Mouse (Mus musculus) MEL-GATA-1-ER (cell line): ENCODE results near the gene Cnfn.

ENCODE experiments used
- DNase-seq: peaks from one replicate; pipeline ENCODE4 v3.0.0-alpha.2; 2012; ENCODE audit warnings: low read depth; ENCODE audit errors: extremely low read depth

Cnfn gene

DNA sequence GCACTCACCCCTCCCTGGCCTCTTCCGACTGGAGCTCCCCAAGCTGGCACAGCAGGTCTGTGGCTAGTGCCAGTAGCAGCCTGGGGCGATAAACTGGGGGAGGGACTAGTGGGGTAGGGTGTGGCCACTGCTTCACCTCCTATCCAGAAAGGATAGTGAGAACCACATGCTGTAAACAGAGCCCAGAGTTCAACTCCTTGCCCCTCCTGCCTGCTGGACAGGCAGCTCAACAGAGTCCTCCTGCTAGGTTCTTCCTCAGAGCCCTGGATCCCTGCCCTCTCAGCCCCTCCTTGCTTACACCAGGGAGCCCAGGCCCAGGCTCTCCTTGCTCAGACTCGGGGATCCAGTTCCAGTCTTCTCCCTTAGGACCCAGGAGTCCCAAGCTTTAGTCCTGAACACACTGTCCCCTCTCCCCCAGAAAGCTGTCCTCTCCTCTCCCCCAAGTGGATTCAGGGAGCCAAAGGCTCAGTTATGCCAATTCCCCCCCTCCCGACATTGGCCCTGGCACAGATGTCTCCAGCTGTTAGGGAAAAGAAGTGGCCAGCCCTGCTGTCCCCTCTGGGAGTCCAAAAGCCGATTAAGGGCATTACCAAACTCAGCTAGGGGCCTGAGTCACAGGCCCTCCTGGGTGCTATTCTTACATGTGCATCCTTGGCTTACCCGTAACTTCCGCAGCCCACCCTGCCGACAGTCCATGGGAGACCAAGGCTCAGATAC lies 20.7 kb upstream of the Cnfn start:
- peak; percentile 70 for DNase-seq

DNA sequence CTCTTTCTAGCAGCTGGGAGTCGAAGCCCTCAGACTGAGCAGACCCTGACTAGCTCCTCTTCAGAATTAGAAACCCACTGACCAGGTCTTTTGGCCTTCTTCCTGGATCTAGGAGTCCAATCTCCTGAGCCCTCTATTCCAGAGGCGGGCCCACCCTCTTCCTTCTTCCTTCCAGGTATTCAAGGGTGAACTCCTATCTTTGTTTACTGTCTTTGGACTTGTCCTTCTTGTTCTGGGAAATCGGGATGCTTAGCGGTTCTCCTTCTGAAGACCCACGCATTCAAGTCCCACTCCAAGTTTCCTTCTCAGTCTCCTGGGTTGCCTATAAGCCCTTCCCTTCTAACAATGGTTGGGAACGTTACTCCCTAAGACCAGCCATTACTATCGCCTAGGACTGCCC lies 19.4 kb upstream of the Cnfn start:
- no peak for DNase-seq

DNA sequence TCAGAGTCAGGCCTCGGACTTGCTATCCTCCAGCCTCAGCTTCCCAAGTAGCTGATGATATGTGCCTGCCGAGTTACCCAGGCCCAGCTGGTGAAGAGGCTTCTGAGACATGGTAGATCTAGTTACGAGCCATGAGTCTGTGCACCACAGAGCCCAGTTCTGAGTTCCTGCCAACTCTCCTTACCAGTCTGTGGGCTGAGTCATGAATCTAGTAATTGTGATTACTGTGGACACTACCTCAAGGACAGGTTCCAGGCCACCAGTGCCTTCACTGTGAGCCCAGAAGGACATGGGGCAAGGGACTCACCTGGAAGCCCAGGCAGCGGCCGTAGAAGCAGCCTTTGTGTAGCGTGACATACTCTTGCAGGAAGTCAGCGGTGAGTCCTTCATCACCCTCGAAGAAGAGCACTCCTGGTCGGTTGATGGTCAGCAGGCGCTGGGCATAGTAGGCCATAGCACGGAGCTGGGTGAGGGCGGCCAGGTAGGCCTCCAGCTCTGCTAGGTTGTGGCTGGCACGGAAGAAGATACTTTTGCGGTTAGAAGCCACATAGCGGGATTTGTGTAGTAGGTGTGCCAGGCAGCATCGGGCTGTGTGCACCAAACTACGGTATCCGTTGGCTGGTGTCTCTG lies 18.4 kb upstream of the Cnfn start:
- no peak for DNase-seq

DNA sequence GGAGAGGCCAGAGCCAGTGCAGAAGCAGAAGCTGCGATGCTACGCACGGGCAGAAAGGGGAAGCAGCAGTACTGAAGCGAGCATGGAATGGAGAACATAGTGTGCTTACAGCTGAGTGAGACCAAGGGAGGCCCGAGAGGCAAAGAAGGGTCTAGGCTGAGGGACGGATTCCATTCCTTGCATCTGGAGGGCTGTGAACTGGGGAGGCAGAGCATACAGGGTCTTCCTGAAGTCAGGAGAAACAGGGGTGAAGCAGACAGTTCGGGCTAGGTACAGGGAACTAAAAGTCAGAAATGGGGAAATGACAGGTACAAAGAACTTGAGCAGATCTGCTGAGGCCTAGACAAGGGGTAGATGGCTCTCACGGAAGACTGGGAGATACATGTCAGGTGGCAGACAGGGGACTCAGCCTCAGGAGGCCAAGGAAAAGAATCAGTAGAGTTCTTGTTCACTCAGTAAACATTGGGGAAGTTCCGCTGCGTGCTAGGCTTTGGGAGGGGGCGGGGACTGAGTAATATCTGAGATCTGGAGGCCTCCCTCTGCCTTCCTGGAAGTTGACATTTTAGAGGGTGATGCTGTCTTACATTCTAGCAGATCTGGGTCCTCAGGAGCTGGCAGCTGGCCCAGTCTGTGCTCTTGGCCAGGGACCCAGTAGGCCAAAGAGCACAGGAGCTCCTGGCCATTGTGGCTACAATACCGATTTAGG lies 16.5 kb upstream of the Cnfn start:
- peak; percentile 82 for DNase-seq

DNA sequence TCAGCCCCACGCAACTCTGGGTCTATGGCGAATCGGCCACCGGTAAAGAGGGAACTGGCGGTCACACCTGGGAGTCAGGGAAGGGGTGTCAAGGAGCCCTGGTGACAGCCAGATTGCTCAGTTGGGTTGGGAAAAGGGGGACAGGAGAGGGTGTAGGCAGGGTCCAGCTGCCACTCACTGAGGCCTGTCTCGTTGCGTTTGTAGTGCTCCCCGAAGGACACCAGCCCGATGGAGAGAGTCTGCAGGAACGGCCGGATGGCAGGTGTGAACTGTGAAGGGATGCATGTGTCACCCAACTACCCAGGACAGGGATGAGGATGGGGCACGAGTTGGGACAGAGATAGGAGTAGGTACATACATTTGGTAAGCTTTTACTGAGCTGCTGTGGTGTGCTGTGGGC lies 15.7 kb upstream of the Cnfn start:
- DNase-seq: no peak

DNA sequence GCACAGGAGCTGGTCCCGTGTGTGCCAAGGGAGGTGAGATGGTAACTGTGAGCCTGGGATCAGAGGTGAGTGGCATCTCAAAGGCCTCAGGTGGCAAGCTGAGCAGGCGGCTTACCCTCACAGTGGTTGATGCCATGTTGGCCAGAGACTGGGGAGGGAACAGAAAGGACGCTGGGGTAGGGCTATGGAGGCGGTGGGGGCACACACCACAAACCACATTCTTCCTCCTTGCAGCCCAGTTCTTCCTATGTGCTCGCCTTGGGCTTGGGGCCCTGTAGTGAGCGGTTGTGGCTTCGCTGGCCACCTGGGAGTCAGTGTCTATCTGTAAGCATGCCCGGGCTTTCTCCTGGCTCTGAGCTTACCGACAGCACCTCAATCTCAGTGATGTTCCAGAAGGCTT lies 15.3 kb upstream of the Cnfn start:
- no peak for DNase-seq

DNA sequence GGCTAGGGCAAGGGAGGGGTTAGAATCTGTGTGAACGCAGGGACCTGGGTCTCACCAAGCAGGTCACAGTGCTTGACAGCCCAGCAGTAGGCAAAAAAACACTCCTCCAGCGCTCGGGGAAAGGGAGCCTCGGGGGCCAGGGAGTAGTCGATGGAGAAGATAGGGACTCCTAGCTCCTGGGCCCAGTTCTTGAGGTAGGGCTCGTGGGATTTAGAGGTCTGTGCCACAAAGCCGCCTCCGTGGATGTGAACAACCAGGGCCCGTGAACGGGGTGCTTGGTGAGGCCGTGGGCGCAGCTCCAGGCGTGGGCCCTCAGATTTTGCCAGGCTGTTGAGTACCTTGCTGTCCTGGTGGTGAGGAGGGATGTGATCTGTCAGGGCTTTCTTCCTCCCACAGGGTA lies 14.8 kb upstream of the Cnfn start:
- DNase-seq: no peak

DNA sequence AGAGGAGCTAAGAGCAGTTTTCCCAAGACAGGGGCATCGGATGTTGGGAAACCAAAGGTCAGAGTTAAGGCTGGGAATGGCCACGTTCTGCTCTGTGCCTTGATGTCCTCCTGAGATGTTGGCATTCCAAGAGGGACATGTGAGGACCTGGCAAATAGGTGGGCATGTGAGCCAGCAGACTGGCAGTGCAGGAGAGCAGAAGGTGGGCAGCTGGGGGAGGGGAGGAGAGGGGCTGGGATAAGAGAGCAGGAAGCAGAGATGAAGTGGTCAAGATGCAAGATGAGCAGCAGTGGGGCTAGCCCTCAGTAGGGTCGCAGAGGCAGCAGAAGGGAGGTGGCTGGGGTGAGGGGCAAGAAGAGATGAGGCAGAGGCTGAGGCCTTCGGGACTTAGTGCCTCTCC lies 14.4 kb upstream of the Cnfn start:
- no peak for DNase-seq

DNA sequence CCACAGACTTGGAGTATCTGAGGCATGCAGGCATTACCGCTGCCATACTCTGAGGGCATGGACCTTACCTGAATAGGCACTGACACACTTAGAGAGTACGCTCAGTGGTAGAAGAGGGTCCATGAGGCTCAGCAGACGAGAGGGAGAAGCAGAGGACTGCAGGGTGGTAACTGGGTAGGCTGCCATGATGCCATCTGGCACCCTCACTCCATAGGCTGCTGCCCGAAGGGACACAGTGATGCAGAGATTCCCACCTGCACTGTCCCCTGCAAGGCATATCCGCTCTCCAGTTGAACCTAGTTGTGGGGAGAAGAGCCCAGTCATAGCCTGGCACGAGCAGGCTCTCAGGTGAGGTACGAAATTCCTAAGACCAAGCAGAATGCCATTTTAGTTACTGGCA lies 13.9 kb upstream of the Cnfn start:
- no peak for DNase-seq

DNA sequence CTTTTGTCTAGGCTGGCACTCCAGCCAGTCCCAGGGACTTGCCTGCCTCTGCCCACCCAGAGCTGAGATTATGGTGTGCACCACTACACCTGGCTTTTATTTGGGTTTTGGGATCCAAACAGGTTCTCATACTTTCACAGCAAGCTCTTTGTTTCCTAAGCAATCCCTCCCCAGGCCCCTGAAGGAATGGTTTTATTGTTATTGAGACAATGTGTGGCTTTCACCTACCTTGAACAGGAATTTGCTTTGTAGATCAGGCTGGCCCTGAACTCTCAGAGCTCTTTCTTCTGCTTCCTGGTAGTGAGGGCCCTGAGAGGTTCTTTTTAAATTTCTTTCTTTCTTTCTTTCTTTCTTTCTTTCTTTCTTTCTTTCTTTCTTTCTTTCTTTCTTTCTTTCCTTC lies 13.0 kb upstream of the Cnfn start:
- no peak for DNase-seq

DNA sequence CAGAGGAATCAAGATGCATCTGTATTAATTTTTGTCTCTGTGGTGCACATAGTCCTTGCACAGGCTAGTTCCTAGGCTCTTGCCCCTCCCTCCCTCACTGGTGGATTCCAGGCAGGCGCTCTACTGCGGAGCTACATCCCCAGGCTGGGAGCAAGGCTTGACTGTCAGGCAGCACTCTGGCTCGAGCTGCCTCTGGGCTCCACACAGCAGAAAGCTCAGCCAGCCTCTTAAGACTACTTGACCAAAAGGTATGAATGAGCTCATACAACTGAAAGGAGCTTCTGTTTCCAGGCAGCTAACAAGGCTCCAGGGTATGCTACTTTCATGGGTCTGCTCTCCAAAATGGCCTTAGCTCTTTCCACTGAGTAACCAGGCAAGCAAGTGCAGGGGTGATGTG lies 11.8 kb upstream of the Cnfn start:
- DNase-seq: no peak

DNA sequence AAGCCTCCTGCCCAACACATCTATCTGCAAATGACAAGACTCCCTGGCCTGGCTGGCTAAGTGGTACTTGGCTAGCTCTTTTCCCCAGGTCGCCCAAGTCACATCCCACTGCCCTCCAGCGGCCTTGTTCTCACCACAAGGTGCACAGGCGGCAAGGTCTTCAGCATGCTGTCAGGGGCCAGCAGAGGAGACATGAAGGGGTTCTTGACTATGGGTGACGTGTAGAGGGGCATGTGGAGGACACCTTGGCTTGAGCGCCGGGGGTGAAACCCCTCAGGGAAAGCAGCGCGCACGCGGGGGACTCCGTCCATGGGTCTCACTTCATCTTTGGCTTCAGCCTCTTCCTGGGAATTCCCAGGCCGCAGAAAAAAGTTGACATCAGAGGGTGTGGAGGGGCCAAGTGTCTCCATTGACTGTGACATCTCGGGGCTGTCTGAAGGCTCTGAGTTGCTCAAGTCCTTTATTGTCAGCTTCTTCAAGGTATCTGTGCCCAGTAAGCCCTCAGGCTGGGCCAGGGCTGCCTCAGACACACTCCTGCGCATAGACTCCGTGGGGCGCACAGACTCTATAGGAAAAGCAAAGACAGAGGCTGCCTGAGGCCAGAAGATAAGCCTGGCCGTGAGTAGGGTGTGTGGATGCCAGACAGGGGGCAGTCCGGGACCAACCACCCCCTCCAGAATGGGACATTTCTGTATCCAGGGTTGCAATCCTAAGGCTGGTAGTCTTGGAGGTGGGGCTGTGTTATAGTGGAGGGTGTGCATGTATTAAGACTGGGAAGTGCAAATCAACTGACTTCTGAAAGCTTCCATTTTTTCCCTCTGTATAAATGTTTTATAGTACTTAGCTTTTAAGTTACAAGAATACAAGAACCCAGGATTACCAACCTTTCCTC lies 11.1 kb upstream of the Cnfn start:
- no peak for DNase-seq

DNA sequence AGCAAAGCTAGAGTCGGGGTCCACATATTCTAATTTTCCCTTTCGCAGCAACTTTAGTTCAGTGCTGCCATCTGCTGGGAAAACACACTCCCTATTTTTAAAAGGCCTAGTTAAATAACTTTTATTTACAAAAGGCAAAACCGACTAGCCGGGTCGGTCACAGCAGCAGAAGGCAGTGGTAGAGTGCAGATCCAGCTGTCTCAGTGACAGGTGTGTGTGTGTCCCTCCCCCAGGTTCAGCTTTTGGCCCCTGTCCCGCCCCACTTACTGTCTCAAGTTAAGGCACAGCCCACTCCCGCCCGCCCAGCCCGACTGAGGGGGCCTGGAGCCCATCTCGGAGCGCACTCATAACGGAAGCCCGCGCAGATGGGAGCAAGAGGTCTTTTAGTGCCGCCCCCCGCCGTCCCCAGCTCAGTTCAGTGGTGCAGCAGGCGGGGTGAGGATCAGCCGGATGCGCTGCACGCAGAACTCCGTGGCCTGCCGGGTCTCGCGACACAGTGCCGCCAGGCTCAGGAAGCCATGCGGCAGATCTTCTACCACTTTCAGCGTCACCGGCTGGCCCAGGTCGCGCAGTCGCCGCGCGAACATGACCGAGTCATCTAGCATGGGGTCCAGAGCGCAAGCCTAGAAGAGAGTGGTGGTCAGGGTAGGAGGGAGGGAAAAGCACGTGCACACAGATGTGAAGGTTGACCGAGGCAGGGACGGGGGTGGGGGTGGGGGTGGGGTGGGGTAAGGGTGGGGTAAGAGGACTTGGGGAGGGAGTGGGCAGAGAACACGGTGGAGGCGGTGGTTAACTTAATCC lies 10.2 kb upstream of the Cnfn start:
- DNase-seq: no peak

DNA sequence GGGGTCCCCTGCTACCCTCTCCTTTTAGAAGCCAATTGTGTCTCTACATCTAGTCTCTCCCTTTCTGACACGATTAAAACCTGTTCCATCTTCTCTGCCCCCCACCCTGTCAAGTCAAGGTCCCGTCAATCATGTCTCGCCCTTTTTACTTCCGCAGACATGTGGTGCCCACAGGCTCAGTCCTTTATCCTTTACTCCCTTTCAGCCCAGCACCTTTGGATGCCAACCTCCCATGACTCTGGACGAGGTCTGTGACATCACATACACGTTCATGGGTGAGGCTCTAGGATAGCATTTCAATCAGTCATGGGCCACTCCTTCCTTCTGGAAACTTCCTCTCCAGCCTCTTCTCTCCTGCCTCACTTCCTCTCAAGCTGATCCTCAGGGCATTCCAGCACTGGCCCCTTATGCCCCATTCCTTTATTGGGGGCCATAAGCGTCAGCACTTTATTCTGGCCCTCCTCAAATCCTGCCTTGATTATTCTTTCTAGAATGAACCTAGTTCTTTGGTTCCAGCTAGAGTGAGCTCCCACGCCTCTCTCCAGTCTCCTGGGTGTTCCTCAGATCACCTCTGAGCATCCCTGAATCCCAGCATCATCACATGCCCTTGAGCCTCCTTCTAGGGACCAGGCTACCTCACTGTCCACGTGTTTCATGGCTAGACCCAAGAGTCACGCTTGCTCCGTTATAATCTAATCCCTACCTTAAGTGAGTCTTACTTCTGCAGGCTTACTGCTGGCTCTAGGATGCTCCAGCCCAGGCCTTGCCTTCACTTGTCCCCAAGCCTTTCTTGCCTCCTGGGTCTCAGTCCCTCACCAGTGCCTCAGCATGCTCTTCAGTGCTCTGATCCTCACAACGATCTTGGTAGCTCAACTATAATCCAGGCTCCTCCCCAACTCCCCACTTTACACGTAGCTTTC lies 8.9 kb upstream of the Cnfn start:
- no peak for DNase-seq

DNA sequence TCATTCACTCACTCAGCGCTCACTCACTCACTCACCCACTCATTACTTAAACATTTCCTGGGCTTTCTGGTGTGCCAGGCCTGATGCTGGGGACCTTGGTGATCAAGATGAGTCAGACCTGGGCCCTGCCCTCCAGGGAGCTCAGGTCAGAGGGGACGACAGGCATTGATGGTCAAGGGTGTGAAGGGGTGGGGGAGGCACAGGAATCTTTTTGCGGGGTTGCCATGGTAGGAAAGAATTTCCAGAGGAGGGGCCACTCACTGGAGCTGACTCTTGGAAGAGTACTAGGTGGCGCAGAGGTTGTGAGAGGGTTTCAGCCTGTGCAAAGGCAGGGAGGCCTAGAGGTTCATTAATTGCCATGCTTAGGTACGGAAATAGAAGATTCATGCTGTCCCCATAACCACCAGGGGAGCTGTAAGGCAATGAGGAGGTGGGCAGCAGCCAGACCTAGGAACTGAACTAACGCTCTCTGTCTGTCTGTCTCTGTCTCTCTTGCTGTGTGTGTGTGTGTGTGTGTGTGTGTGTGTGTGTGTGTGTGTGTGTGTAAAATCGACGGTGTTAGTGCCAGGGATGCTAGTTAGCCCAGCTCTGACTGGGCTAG lies 7.7 kb upstream of the Cnfn start:
- no peak for DNase-seq

DNA sequence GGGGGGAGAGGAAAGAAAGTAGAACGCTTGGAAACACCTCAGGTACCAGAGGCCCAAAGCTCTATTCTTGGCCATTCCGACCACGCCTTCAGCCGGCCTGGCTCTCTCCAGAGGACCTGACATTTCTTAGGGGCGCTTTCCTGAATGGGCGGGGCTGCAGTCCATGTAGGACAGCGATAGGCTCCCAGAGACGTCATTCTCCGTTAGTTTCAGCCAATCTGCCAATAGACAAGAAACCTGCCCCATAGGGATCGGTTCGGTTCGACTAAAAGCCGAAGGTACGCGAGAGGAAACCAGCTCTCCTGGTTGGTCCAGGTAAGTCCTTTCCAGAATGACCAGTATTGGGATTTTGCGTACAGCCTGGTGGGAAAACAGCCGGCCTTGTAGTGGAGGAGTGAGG lies 7.0 kb upstream of the Cnfn start:
- peak; percentile 88 for DNase-seq

DNA sequence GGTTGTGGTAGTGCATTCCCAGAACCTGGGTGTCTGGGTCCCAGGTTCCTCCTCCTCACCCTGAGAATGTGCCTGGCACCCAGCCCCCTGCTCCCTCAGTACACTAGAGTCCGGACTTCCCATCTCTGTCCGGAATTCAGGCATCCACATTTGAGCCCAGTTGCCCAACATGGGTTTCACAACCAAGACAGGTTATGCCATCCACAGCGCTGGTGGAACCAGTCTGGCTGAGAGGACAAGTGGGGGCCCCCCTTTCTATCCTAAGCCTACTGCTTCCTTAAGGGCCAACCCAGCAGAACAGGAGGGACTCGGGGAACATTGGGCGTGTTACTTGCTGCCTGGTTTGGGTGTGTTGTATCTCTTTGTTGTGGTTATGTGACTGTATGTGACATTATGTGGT lies 2.9 kb upstream of the Cnfn start:
- no peak for DNase-seq

DNA sequence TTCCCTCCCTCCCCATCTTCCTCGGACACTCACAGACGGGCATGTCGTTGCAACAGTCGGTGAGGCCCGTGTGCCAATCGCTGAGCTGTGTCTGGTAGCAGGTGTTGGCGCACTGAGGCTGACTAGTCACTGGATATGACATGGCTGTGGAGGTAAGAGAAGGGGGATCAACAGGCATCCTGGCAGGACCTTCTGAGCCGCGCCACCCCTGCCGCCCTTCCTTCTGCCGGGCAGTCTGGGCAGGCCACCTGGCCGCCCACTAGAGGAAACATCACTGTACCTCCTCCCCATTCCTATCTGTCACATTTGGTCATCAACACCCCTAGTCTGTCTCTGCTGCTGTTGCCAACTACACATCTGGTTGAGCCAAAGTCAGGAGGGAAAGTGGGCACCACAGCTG lies 1.2 kb downstream of the Cnfn start:
- no peak for DNase-seq

DNA sequence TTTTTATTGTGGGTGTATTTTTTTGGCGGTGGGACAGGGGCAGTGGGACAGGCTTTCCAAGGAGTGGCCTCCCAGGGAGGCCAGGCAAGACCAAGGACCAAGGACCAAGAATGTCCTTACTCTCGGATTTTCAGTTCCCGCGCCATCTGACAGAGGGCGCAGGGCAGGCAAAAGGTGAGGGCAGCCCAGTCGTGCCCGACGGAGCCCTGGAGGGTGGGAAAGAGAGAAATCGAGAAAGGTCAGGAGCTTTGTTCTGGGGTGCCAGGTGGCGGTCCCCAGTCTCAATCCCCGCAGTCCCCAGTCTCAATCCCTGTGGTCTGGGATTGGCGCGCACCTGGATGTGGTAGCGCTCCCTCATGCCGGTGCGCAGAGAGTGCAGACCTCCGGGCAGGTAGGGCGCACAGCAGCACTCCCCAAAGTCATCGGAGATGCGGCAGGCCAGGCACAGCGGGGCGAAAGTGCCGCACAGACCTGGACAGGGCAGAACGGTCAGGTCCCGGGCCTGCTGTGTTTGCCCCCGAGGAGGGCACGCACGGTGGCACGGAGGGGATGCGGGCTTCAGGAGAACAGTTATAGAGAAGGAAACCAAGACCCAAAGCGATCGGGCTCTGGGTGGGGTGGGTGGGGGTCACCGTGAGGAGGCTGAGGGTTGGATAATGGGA lies 1.8 kb downstream of the Cnfn start:
- DNase-seq: no peak
